Mouse (Mus musculus): ENCODE measurements at regions not wholly inside any gene's neighbourhood (a gene's known extent, or its start where the extent isn't known, plus 50 kb on each side); places are given as distances from the start of the nearest gene placed in this dataset.

- TF ChIP-seq CTCF (IDR thresholded peaks at IDR 0.05 in 2 of 3, conservative IDR thresholded peaks at IDR 0.05 in 1 of 3; ENCODE audit: control insufficient read depth in 1 of 3, insufficient read depth in 1 of 3, low read depth in 2 of 3, low read length in 3 of 3, poor library complexity in 1 of 3, severe bottlenecking in 1 of 3), result no peak
- TF ChIP-seq EP300 (IDR thresholded peaks at IDR 0.05; ENCODE audit: low read depth in 1 of 2, low read length in 2 of 2), result no peak
- TF ChIP-seq POLR2A (IDR thresholded peaks at IDR 0.05; ENCODE audit: control insufficient read depth in 1 of 2, insufficient read depth in 1 of 2, low read depth in 1 of 2, low read length in 2 of 2, poor library complexity in 1 of 2), result no peak
These were observed 323.6 kb downstream of the Lmx1a start for GRCm38 (mm10) chr1:168012611-168013010.
